Mouse (Mus musculus): ENCODE results near the gene Cxcr5. TPM values are rescaled to one million over a fixed set of nuclear protein-coding genes. Genes with fewer than 3 reads are reported as not detected.
A peak's percentile ranks its signal among the peaks of the same experiment; 100 is the strongest.

Cxcr5 gene
- polyA plus RNA-seq, 1 experiment from 2014 or later: not detected

- 92% methylated on average over 6 of the region's 6 CpGs for WGBS
- H3K27ac ChIP-seq (ENCODE audit: low read depth, low read length): no peak overlapping the region
- no peak overlapping the region for H3K9ac ChIP-seq (ENCODE audit: low read length)
- H3K4me3 ChIP-seq (ENCODE audit: low read depth, low read length): no peak overlapping the region
- H3K27me3 ChIP-seq (replicated peaks; ENCODE audit: control insufficient read depth, insufficient read depth, low read length): no peaks in the 10 kb centered on the region
- no peaks in the 10 kb centered on the region for H3K9me3 ChIP-seq (replicated peaks; ENCODE audit: control insufficient read depth, low read length)
- H3K36me3 ChIP-seq (ENCODE audit: control insufficient read depth, insufficient read depth, low read length): no peaks in the 10 kb centered on the region
- H3K4me2 ChIP-seq (ENCODE audit: low read length): no peak overlapping the region
- no peaks in the 10 kb centered on the region for H3K4me1 ChIP-seq (ENCODE audit: control insufficient read depth, insufficient read depth, low read length)
- no peak for ATAC-seq
- no peak for DNase-seq (ENCODE audit: low spot score)
These were observed 28.6 kb downstream of the Cxcr5 start for GRCm38 (mm10) chr9:44532991-44533580.

- Histone ChIP-seq H3K36me3 (ENCODE audit: control insufficient read depth, insufficient read depth, low read length) (no peaks in the 10 kb centered on the region), H3K4me2 (ENCODE audit: low read length) (no peak overlapping the region), H3K9me3 (replicated peaks; ENCODE audit: control insufficient read depth, low read length) (no peaks in the 10 kb centered on the region), H3K27me3 (replicated peaks; ENCODE audit: control insufficient read depth, insufficient read depth, low read length) (no peaks in the 10 kb centered on the region), H3K4me1 (ENCODE audit: control insufficient read depth, insufficient read depth, low read length) (no peaks in the 10 kb centered on the region), H3K9ac (ENCODE audit: low read length) (no peak overlapping the region), H3K4me3 (ENCODE audit: low read depth, low read length) (no peak overlapping the region), H3K27ac (ENCODE audit: low read depth, low read length) (no peak overlapping the region)
- ATAC-seq: no peak
- 83% methylated on average over 8 of the region's 8 CpGs for WGBS
- DNase-seq (ENCODE audit: low spot score): no peak
These were observed 33.3 kb downstream of the Cxcr5 start for GRCm38 (mm10) chr9:44528340-44528739.

- Histone ChIP-seq H3K9ac (ENCODE audit: low read length) (no peak overlapping the region), H3K4me1 (ENCODE audit: control insufficient read depth, insufficient read depth, low read length) (no peaks in the 10 kb centered on the region), H3K27me3 (replicated peaks; ENCODE audit: control insufficient read depth, insufficient read depth, low read length) (no peaks in the 10 kb centered on the region), H3K4me2 (ENCODE audit: low read length) (no peak overlapping the region), H3K36me3 (ENCODE audit: control insufficient read depth, insufficient read depth, low read length) (no peaks in the 10 kb centered on the region), H3K9me3 (replicated peaks; ENCODE audit: control insufficient read depth, low read length) (no peaks in the 10 kb centered on the region), H3K4me3 (ENCODE audit: low read depth, low read length) (no peak overlapping the region), H3K27ac (ENCODE audit: low read depth, low read length) (no peak overlapping the region)
- WGBS: 70% methylated on average over 9 of the region's 9 CpGs
- no peak for ATAC-seq
- DNase-seq (ENCODE audit: low spot score): no peak
These were observed 35.2 kb downstream of the Cxcr5 start for GRCm38 (mm10) chr9:44526337-44527112.

- Histone ChIP-seq H3K9ac (ENCODE audit: low read length) (no peak overlapping the region), H3K4me3 (ENCODE audit: low read depth, low read length) (no peak overlapping the region), H3K9me3 (replicated peaks; ENCODE audit: control insufficient read depth, low read length) (no peaks in the 10 kb centered on the region), H3K4me2 (ENCODE audit: low read length) (no peak overlapping the region), H3K36me3 (ENCODE audit: control insufficient read depth, insufficient read depth, low read length) (no peaks in the 10 kb centered on the region), H3K4me1 (ENCODE audit: control insufficient read depth, insufficient read depth, low read length) (no peaks in the 10 kb centered on the region), H3K27ac (ENCODE audit: low read depth, low read length) (no peak overlapping the region), H3K27me3 (replicated peaks; ENCODE audit: control insufficient read depth, insufficient read depth, low read length) (no peaks in the 10 kb centered on the region)
- DNase-seq (ENCODE audit: low spot score): no peak
- 90% methylated on average over 8 of the region's 8 CpGs for WGBS
- ATAC-seq: no peak
These were observed 36.1 kb downstream of the Cxcr5 start for GRCm38 (mm10) chr9:44525589-44525988.

- Histone ChIP-seq H3K27me3 (replicated peaks; ENCODE audit: control insufficient read depth, insufficient read depth, low read length) (no peaks in the 10 kb centered on the region), H3K9me3 (replicated peaks; ENCODE audit: control insufficient read depth, low read length) (no peaks in the 10 kb centered on the region), H3K9ac (ENCODE audit: low read length) (no peak overlapping the region), H3K27ac (ENCODE audit: low read depth, low read length) (no peak overlapping the region), H3K4me2 (ENCODE audit: low read length) (no peak overlapping the region), H3K36me3 (ENCODE audit: control insufficient read depth, insufficient read depth, low read length) (no peaks in the 10 kb centered on the region), H3K4me1 (ENCODE audit: control insufficient read depth, insufficient read depth, low read length) (no peaks in the 10 kb centered on the region), H3K4me3 (ENCODE audit: low read depth, low read length) (no peak overlapping the region)
- no peak for DNase-seq (ENCODE audit: low spot score)
- WGBS: 83% methylated on average over 3 of the region's 3 CpGs
- ATAC-seq: no peak
These were observed 36.7 kb downstream of the Cxcr5 start for GRCm38 (mm10) chr9:44525001-44525400.

GRCm38 (mm10) chr9:44524235-44524826 is 37.3 kb downstream of the Cxcr5 start:
- Histone ChIP-seq H3K4me2 (ENCODE audit: low read length) (no peak overlapping the region), H3K9me3 (replicated peaks; ENCODE audit: control insufficient read depth, low read length) (no peaks in the 10 kb centered on the region), H3K27me3 (replicated peaks; ENCODE audit: control insufficient read depth, insufficient read depth, low read length) (no peaks in the 10 kb centered on the region), H3K27ac (ENCODE audit: low read depth, low read length) (no peak overlapping the region), H3K36me3 (ENCODE audit: control insufficient read depth, insufficient read depth, low read length) (no peaks in the 10 kb centered on the region), H3K4me1 (ENCODE audit: control insufficient read depth, insufficient read depth, low read length) (no peaks in the 10 kb centered on the region), H3K9ac (ENCODE audit: low read length) (no peak overlapping the region), H3K4me3 (ENCODE audit: low read depth, low read length) (no peak overlapping the region)
- DNase-seq (ENCODE audit: low spot score): no peak
- 83% methylated on average over 5 of the region's 5 CpGs for WGBS
- no peak for ATAC-seq

- no peaks in the 10 kb centered on the region for H3K36me3 ChIP-seq (ENCODE audit: control insufficient read depth, insufficient read depth, low read length)
- no peak for DNase-seq (ENCODE audit: low spot score)
- no peak overlapping the region for H3K9ac ChIP-seq (ENCODE audit: low read length)
- H3K9me3 ChIP-seq (replicated peaks; ENCODE audit: control insufficient read depth, low read length): no peaks in the 10 kb centered on the region
- H3K27ac ChIP-seq (ENCODE audit: low read depth, low read length): no peak overlapping the region
- H3K4me2 ChIP-seq (ENCODE audit: low read length): no peak overlapping the region
- H3K4me1 ChIP-seq (ENCODE audit: control insufficient read depth, insufficient read depth, low read length): no peaks in the 10 kb centered on the region
- ATAC-seq: no peak
- no peak overlapping the region for H3K4me3 ChIP-seq (ENCODE audit: low read depth, low read length)
- no peaks in the 10 kb centered on the region for H3K27me3 ChIP-seq (replicated peaks; ENCODE audit: control insufficient read depth, insufficient read depth, low read length)
- WGBS: 85% methylated on average over 5 of the region's 5 CpGs
These were observed 38.0 kb downstream of the Cxcr5 start for GRCm38 (mm10) chr9:44523686-44524085.

- Histone ChIP-seq H3K36me3 (ENCODE audit: control insufficient read depth, insufficient read depth, low read length) (no peaks in the 10 kb centered on the region), H3K4me2 (ENCODE audit: low read length) (no peak overlapping the region), H3K4me1 (ENCODE audit: control insufficient read depth, insufficient read depth, low read length) (no peaks in the 10 kb centered on the region), H3K9me3 (replicated peaks; ENCODE audit: control insufficient read depth, low read length) (no peaks in the 10 kb centered on the region), H3K4me3 (ENCODE audit: low read depth, low read length) (no peak overlapping the region), H3K27me3 (replicated peaks; ENCODE audit: control insufficient read depth, insufficient read depth, low read length) (no peaks in the 10 kb centered on the region), H3K27ac (ENCODE audit: low read depth, low read length) (no peak overlapping the region), H3K9ac (ENCODE audit: low read length) (no peak overlapping the region)
- ATAC-seq (no peak), DNase-seq (ENCODE audit: low spot score) (no peak)
- 85% methylated on average over 10 of the region's 10 CpGs for WGBS
These were observed 39.8 kb downstream of the Cxcr5 start for GRCm38 (mm10) chr9:44521927-44522326.

- peak; percentile 79 for DNase-seq (ENCODE audit: low spot score)
- 64% methylated on average over 7 of the region's 7 CpGs for WGBS
- H3K27ac ChIP-seq (ENCODE audit: low read depth, low read length): no peak overlapping the region
These were observed 43.6 kb downstream of the Cxcr5 start for GRCm38 (mm10) chr9:44518068-44518467.

More at GRCm38 (mm10) chr9:44518068-44518467, 43.6 kb downstream of the Cxcr5 start:
- no peaks in the 10 kb centered on the region for H3K27me3 ChIP-seq (replicated peaks; ENCODE audit: control insufficient read depth, insufficient read depth, low read length)
- H3K9ac ChIP-seq (ENCODE audit: low read length): no peak overlapping the region
- no peaks in the 10 kb centered on the region for H3K4me1 ChIP-seq (ENCODE audit: control insufficient read depth, insufficient read depth, low read length)
- H3K4me2 ChIP-seq (ENCODE audit: low read length): no peak overlapping the region
- H3K36me3 ChIP-seq (ENCODE audit: control insufficient read depth, insufficient read depth, low read length): no peaks in the 10 kb centered on the region
- no peak; the same call in 1 of the 2 replicates for ATAC-seq
- no peak overlapping the region for H3K4me3 ChIP-seq (ENCODE audit: low read depth, low read length)
- no peaks in the 10 kb centered on the region for H3K9me3 ChIP-seq (replicated peaks; ENCODE audit: control insufficient read depth, low read length)
